Mouse (Mus musculus) yolk sac, embryonic 10.5 days (tissue): ENCODE data around the gene Sgms2.

Source experiments
- DNase-seq: peaks from one replicate; pipeline ENCODE4 v3.0.0-alpha.2; 2017; ENCODE audit warnings: low spot score

Gene Sgms2

GRCm38 (mm10) chr3:131491361-131491925 is at the start of gene Sgms2:
Gene Sgms2 (minus strand): TSS chr3:131491411.
- no peak for DNase-seq

- no peak for DNase-seq
These were observed 34.0 kb upstream of the Sgms2 start for GRCm38 (mm10) chr3:131525229-131525628.

- no peak for DNase-seq
These were observed 33.6 kb upstream of the Sgms2 start for GRCm38 (mm10) chr3:131524779-131525178.

- no peak for DNase-seq
These were observed 33.0 kb upstream of the Sgms2 start for GRCm38 (mm10) chr3:131524210-131524609.

GRCm38 (mm10) chr3:131523749-131524148 is 32.5 kb upstream of the Sgms2 start:
- DNase-seq: no peak

- no peak for DNase-seq
These were observed 31.0 kb upstream of the Sgms2 start for GRCm38 (mm10) chr3:131522243-131522642.

- no peak for DNase-seq
These were observed 30.0 kb upstream of the Sgms2 start for GRCm38 (mm10) chr3:131521206-131521605.

GRCm38 (mm10) chr3:131517756-131518155 is 26.5 kb upstream of the Sgms2 start:
- DNase-seq: no peak

GRCm38 (mm10) chr3:131516332-131516999 is 25.3 kb upstream of the Sgms2 start:
- no peak for DNase-seq

GRCm38 (mm10) chr3:131511616-131512015 is 20.4 kb upstream of the Sgms2 start:
- DNase-seq: no peak

- DNase-seq: no peak
These were observed 16.8 kb upstream of the Sgms2 start for GRCm38 (mm10) chr3:131508024-131508423.

- DNase-seq: no peak
These were observed 13.5 kb upstream of the Sgms2 start for GRCm38 (mm10) chr3:131504595-131505223.

GRCm38 (mm10) chr3:131501677-131502370 is 10.6 kb upstream of the Sgms2 start:
- no peak for DNase-seq

- no peak for DNase-seq
These were observed 8.4 kb upstream of the Sgms2 start for GRCm38 (mm10) chr3:131499651-131500050.

- no peak for DNase-seq
These were observed 5.4 kb upstream of the Sgms2 start for GRCm38 (mm10) chr3:131496506-131497122.

- no peak for DNase-seq
These were observed 3.9 kb upstream of the Sgms2 start for GRCm38 (mm10) chr3:131495076-131495475.

- no peak for DNase-seq
These were observed 2.0 kb upstream of the Sgms2 start for GRCm38 (mm10) chr3:131493194-131493593.

GRCm38 (mm10) chr3:131491980-131492379 is 769 bp upstream of the Sgms2 start:
- no peak for DNase-seq

- peak; percentile 87 for DNase-seq
These were observed 885 bp downstream of the Sgms2 start for GRCm38 (mm10) chr3:131490143-131490908.

GRCm38 (mm10) chr3:131489657-131490142 is 1.5 kb downstream of the Sgms2 start:
- peak; percentile 75 for DNase-seq

GRCm38 (mm10) chr3:131488969-131489368 is 2.2 kb downstream of the Sgms2 start:
- DNase-seq: peak; percentile 49
